Mouse (Mus musculus) limb, embryonic 14.5 days (tissue): ENCODE results near the gene 2300003K06Rik. TPM values are rescaled to one million over a fixed set of nuclear protein-coding genes. Genes with fewer than 3 reads are reported as not detected.
"Not testable (repeated sequence)": the region's sequence is repeated elsewhere in the genome, so short reads cannot be mapped to it uniquely, and the experiment has no call there.

Experiments
- ATAC-seq: fragments of 200-750 bp; cut with Nextera tagmentation; 2 replicates; pipeline ENCODE4 v1.8.0; 2017; ENCODE audit warnings: low read depth, moderate number of reproducible peaks, moderate TSS enrichment; ENCODE audit not compliant: low FRiP score
- DNase-seq: peaks from one replicate; pipeline ENCODE4 v3.0.0-alpha.2; 2015; ENCODE audit warnings: low spot score
- H3K27ac ChIP-seq: fragments of 300-500 bp; sonication (generic); replicated peaks from 2 replicates; pipeline ENCODE4 v1.5.1; 2014; ENCODE audit warnings: low read depth, mild to moderate bottlenecking, low read length, moderate library complexity, mixed read lengths
- H3K27me3 ChIP-seq: fragments of 300-500 bp; sonication (generic); 2 replicates; pipeline ENCODE4 v1.6.1; 2014; ENCODE audit warnings: low read length, mixed read lengths; ENCODE audit not compliant: control insufficient read depth, insufficient read depth
- H3K36me3 ChIP-seq: fragments of 300-500 bp; sonication (generic); 2 replicates; pipeline ENCODE4 v1.6.1; 2014; ENCODE audit warnings: mild to moderate bottlenecking, low read length, moderate library complexity, mixed read lengths; ENCODE audit not compliant: control insufficient read depth, insufficient read depth
- H3K4me1 ChIP-seq: fragments of 300-500 bp; sonication (generic); 2 replicates; pipeline ENCODE4 v1.6.1; 2014; ENCODE audit warnings: antibody characterized with exemption, low read length, mixed read lengths; ENCODE audit not compliant: control insufficient read depth, insufficient read depth
- H3K4me2 ChIP-seq: fragments of 300-500 bp; sonication (generic); replicated peaks from 2 replicates; pipeline ENCODE4 v1.6.1; 2014; ENCODE audit warnings: low read depth, mild to moderate bottlenecking, low read length, moderate library complexity; ENCODE audit not compliant: severe bottlenecking
- H3K4me3 ChIP-seq: fragments of 300-500 bp; sonication (generic); replicated peaks from 2 replicates; pipeline ENCODE4 v1.5.1; 2014; ENCODE audit warnings: low read length
- H3K9ac ChIP-seq: fragments of 300-500 bp; sonication (generic); 2 replicates; pipeline ENCODE4 v1.6.1; 2014; ENCODE audit warnings: mild to moderate bottlenecking, low read depth, low read length, moderate library complexity; ENCODE audit not compliant: severe bottlenecking
- H3K9me3 ChIP-seq: fragments of 300-500 bp; sonication (generic); 2 replicates; pipeline ENCODE4 v1.6.1; 2016; ENCODE audit warnings: low read length; ENCODE audit not compliant: control insufficient read depth
- POLR2A ChIP-seq: fragments of 200-500 bp; IDR thresholded peaks from 2 replicates; pipeline ENCODE4 v1.8.0; 2012; ENCODE audit warnings: inconsistent platforms, mild to moderate bottlenecking, moderate library complexity, borderline replicate concordance; ENCODE audit not compliant: insufficient read depth, insufficient read length; ENCODE audit errors: extremely low read depth
- WGBS: fragments of 180-500 bp; shearing (Covaris S2); extraction: QIAGEN DNeasy Blood & Tissue Kit; methylation state at CpG from one replicate; pipeline ENCODE4 v1.1.7; 2014; 5-methylcytosine and 5-hydroxymethylcytosine counted together
- polyA plus RNA-seq, 2 experiments: library from polyadenylated mRNA; depleted of rRNA in 1 of 2; stranded (reverse) in 1 of 2; unstranded in 1 of 2; fragments of >200 nt; fragmentation: Nextera tagmentation in 1 of 2; extraction: Ambion mirVana in 1 of 2; gene quantifications; 2 replicates each; pipeline versions ENCODE4 v1.2.1 to v1.2.3; 2012 to 2014

2300003K06Rik gene
- polyA plus RNA-seq (2012; rRNA removed) (not detected in 2 replicates), polyA plus RNA-seq (2014; fragmentation: Nextera tagmentation; extraction: Ambion mirVana) (not detected in 2 replicates)

GRCm38 (mm10) chr11:99837966-99838365, at the start of gene 2300003K06Rik:
2300003K06Rik (minus strand) TSS chr11:99838066.
- 75% methylated on average over 1 of the region's 1 CpGs for WGBS

GRCm38 (mm10) chr11:99878887-99879286, 41.0 kb upstream of the 2300003K06Rik start, which contains the start of gene Gm11567:
Gm11567 (plus strand) TSS chr11:99879187.
- H3K9ac ChIP-seq, H3K9me3 ChIP-seq, H3K4me2 ChIP-seq, ATAC-seq, DNase-seq, H3K4me1 ChIP-seq, H3K27ac ChIP-seq, H3K4me3 ChIP-seq, H3K36me3 ChIP-seq, H3K27me3 ChIP-seq: not testable (repeated sequence)
- 38% methylated on average over 1 of the region's 1 CpGs for WGBS

More at GRCm38 (mm10) chr11:99837966-99838365, at the start of gene 2300003K06Rik:
- Histone ChIP-seq H3K36me3 (no peaks in the 10 kb centered on the region), H3K4me2 (no peak within 1 kb of the TSS), H3K27ac (no peak within 1 kb of the TSS), H3K27me3 (no peaks in the 10 kb centered on the region), H3K9me3 (no peaks in the 10 kb centered on the region), H3K9ac (no peak within 1 kb of the TSS), H3K4me3 (no peak within 1 kb of the TSS), H3K4me1 (no peaks in the 10 kb centered on the region)
- TF ChIP-seq POLR2A = no peak
- DNase-seq = no peak
- ATAC-seq = no peak

- H3K4me3 ChIP-seq, H3K9me3 ChIP-seq, H3K9ac ChIP-seq, DNase-seq, ATAC-seq, H3K27me3 ChIP-seq, H3K4me1 ChIP-seq, H3K36me3 ChIP-seq, H3K4me2 ChIP-seq, H3K27ac ChIP-seq: not testable (repeated sequence)
- WGBS = 64% methylated on average over 1 of the region's 1 CpGs
Observed at GRCm38 (mm10) chr11:99873089-99873488, 35.2 kb upstream of the 2300003K06Rik start, which contains the start of gene Krtap9-1. Krtap9-1 (plus strand) TSS chr11:99873389.

GRCm38 (mm10) chr11:99864176-99864575, 26.3 kb upstream of the 2300003K06Rik start, which contains the start of gene Gm11559:
Gm11559 (plus strand) TSS chr11:99864476.
- H3K4me3 ChIP-seq, H3K27ac ChIP-seq, H3K27me3 ChIP-seq, H3K9ac ChIP-seq, H3K4me2 ChIP-seq, H3K9me3 ChIP-seq, ATAC-seq, DNase-seq, H3K36me3 ChIP-seq, H3K4me1 ChIP-seq: not testable (repeated sequence)
- WGBS = 53% methylated on average over 1 of the region's 1 CpGs

- WGBS = 74% methylated on average over 2 of the region's 2 CpGs
- no peaks in the 10 kb centered on the region for H3K36me3 ChIP-seq
- H3K27me3 ChIP-seq = no peaks in the 10 kb centered on the region
- H3K9me3 ChIP-seq = no peaks in the 10 kb centered on the region
- no peaks in the 10 kb centered on the region for H3K4me1 ChIP-seq
- no peak for TF ChIP-seq POLR2A
- H3K9ac ChIP-seq = no peak overlapping the region
- DNase-seq = no peak
- H3K4me2 ChIP-seq = no peak overlapping the region
- H3K4me3 ChIP-seq = no peak overlapping the region
- no peak overlapping the region for H3K27ac ChIP-seq
- ATAC-seq = no peak
Observed at GRCm38 (mm10) chr11:99858761-99859160, 20.9 kb upstream of the 2300003K06Rik start.

GRCm38 (mm10) chr11:99857617-99858016, 19.8 kb upstream of the 2300003K06Rik start, which contains the start of gene Gm11568:
Gm11568 (plus strand) TSS chr11:99857917.
- no peak within 1 kb of the TSS for H3K27ac ChIP-seq
- H3K9ac ChIP-seq = no peak within 1 kb of the TSS
- no peaks in the 10 kb centered on the region for H3K27me3 ChIP-seq
- no peak within 1 kb of the TSS for H3K4me3 ChIP-seq
- ATAC-seq (no peak), DNase-seq (no peak)
- H3K36me3 ChIP-seq = no peaks in the 10 kb centered on the region
- H3K4me1 ChIP-seq = no peaks in the 10 kb centered on the region
- TF ChIP-seq POLR2A = no peak
- H3K4me2 ChIP-seq = no peak within 1 kb of the TSS
- 73% methylated on average over 2 of the region's 2 CpGs for WGBS
- H3K9me3 ChIP-seq = no peaks in the 10 kb centered on the region
